Mouse (Mus musculus) frontal cortex, adult 2 months (tissue): Measurements from ENCODE around the gene Crybb1. TPM values are rescaled to one million over a fixed set of nuclear protein-coding genes. Genes with fewer than 3 reads are reported as not detected.

Experiments
- DNase-seq, 2 experiments: peaks; one replicate each; pipeline ENCODE4 v3.0.0; 2022; ENCODE audit warnings: low spot score in 1 of 2; ENCODE audit errors: extremely low spot score in 1 of 2
- polyA plus RNA-seq: library from polyadenylated mRNA; depleted of rRNA; stranded (reverse); fragments of >200 nt; gene quantifications from 2 replicates; pipeline ENCODE4 v1.2.3, GENCODE M21; 2012; rRNA removed

The Crybb1 gene
- 6.6 and 7.2 TPM in 2 replicates for polyA plus RNA-seq

DNA sequence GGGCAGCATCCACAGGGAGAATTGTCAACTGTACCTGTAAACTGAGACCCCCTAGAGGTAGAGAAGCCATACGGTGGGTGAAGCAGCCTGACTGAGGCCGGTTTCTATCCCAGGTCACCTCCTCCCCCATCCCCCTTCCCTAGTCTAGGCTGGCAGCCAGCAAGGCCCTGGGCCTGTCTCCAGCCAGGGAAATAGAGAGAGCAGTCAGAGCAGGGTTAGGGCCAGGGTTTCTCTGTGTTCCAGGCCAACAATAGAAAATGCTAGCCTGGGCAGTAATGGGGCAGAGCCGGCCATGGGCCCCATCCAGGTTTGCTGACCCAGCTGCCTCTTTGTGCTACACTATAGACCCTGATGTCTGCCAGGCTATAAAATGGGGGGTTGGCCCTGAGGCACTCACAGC lies at the start of gene Crybb1:
Gene Crybb1, plus strand, starts transcription at position 390 of the 400 bp plus-strand sequence.
- DNase-seq: peak; percentile 57 to 72

- no peak for DNase-seq
Measured at GRCm38 (mm10) chr5:112206543-112207255, 48.9 kb upstream of the Crybb1 start.

GRCm38 (mm10) chr5:112208321-112208720 lies 47.3 kb upstream of the Crybb1 start:
- DNase-seq: no peak

GRCm38 (mm10) chr5:112210104-112210503 lies 45.5 kb upstream of the Crybb1 start:
- DNase-seq: peak in 1 of 2 experiments; percentile 69

DNA sequence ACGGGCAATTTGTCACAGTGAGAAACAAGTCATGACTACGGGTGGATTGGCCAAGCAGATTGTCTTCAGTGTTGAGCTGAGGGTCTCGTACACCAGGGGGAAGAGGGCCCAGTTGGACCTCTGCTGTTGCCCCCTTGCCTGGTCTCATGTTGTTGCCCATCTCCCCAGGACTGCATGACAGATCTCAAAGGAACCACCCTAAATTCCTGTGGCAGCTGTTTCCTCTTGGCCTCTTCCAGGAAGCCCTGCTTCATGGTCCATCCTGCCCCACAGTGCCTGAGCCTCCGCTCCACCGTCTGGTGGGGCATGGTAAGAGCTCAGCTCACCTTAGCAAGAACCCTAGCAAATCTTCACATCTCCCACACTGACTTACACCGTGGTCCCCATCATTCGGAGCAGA lies 43.7 kb upstream of the Crybb1 start:
- no peak for DNase-seq

- DNase-seq: no peak
Measured at GRCm38 (mm10) chr5:112212711-112213264, 42.8 kb upstream of the Crybb1 start.

DNA sequence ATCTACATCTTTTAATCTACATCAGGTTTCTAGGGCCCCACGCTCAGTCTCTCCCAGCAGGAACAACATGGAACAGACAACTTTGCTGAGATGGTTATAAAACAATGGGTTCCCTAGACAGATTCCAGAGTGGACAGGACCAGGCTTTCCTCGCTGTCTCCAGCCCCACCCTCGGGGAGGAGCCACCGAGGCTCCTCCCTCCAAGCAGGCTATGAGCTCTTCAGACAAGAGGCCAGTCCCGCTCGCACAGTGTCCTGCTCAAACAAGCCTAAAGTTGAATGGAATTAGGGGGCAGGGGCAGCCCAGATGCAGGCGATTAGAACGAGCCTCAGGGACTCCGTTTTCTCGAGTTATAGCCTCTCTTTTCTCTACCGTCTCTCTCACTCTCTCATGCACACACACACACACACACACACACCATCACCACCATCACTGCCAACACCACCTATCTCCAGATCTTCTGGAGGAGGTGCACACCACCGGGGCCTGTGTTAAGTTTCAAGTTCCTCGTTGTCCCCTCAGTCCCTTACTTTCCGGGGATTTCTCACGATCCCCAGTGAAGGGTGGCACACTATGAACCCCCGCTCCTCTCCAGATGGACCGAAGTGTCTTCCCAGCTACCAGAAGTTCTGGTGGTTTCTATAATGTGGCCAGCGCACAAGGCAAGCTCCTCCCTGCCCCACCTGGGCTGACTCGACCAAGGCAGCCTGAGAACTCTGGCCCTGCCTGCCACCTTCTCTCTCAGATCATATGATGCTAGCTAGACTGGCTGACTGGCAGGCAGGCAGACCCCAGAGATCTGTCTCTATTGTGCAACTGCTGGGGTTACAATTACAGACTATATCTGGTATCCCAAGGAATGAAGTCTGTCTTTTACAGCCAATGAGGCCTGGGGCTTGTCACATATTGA lies 42.0 kb upstream of the Crybb1 start:
- peak in 1 of 2 experiments; percentile 47 for DNase-seq

DNA sequence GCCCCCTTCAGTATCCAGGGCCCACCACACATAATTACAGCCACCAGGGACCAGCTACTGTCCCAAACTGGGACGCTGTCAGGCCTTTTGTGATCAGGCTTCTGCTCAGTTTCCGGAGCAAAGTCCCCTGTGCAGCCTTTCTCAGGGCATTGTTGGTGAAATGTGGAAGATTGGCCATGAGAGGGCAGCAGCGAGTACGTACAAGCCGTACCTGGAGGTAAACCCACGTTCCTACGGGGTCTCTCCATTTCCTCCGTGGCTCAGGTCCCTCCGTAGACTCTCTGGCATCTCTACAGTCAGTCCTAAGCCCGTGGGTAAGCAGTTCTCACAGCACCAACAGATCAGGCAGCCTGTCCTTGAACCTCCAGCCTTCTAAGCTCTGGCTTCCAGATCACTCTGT lies 41.2 kb upstream of the Crybb1 start:
- DNase-seq: peak in 1 of 2 experiments; percentile 85

GRCm38 (mm10) chr5:112215291-112215751 lies 40.3 kb upstream of the Crybb1 start:
- DNase-seq: peak in 1 of 2 experiments; percentile 72

- DNase-seq: peak in 1 of 2 experiments; percentile 66
Measured at GRCm38 (mm10) chr5:112215801-112216251, 39.8 kb upstream of the Crybb1 start.

DNA sequence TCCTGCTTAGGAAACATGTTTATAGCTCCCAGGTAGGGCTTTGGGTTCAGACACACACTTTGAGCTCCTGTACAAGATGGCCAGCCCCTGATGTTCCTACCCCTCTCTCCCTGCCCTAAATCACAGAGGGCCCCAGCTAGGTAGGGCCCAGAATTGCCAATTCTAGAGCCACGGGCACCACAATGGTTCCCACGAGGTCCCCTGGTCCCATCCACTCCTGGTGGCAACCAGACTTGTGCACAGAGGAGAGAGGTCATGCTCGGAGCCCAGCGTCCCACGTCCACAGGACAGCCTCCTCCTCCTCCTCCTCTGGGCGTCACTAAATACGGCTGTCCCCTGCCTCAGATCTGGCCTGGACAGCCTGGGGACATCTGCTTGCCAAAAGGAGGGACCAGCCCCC lies 39.3 kb upstream of the Crybb1 start:
- no peak for DNase-seq

DNA sequence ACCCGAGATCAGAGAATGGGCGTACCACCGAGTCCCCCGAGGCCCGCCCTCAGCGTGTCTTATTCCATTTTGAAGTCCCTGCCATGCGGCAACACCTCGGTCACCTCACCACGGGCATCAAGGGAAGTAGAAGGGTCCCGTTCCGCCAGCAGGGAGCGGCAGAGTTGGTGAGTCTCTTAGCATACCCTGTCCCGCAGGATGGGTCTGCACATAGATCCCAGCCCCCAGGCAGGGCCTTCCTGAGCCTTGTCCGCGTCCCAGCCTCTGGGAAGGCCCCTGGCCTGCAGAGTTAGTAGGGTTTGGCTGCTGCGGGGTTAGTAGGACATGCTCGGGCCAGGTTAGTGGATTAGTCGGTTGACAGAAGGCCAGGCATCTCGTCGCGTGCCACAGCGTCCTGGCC lies 38.6 kb upstream of the Crybb1 start:
- no peak for DNase-seq

DNA sequence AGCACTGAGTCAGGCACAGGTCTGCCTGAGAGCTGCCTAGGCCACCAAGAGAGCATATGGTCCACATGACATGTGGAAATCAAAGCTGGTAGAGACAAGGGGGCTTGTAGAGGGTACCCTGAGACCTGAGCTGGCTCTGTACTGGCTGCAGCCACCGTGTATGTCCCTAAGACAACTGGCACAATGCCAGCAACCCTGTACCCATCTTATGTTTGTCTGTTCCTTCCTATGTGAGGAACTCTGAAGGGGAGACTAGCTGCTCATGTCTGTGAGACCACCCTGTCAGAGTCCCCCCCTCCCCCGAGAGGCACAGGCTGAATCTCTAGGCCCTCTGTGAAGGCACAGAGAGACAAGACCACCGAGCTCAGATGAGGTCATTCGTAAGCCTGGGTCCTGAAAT lies 36.9 kb upstream of the Crybb1 start:
- no peak for DNase-seq

DNA sequence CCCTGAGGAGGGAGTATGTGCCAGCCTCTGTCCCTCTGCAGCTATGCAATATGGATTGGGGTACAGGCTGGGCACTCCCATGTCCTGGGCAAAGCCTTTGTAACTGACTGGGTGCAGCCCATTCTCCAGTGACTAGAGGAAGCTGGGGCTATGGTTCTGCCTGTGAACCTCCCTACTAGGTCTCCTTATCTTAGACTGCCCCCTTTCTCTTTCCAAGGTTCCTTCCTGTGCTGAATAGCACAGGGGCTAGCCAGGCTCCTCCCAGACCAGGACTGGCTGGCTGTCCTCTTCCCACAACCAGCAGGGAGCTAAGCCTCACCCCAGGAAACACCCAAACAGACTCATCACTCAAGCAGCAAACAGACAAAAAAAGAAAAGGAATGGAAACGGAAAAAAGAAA lies 36.2 kb upstream of the Crybb1 start:
- DNase-seq: no peak

DNA sequence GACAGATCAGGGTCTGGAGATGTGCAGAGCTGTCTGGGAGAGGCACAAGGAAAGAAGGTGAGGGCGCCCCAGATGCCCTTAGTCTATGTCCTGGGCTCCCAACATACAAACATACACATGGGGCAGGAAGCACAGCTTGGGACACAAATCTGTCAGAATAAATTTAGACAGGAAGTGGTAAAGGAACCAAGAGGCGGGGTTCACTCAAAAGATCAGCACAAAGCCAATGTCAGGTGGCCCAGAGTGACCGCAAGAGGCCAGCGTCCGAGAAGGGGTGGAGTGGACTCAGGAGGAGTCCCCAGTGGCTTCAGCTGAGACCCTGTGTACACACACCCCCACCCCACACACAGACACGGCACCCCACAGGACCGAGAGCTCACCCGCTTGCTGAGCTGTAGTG lies 35.4 kb upstream of the Crybb1 start:
- DNase-seq: no peak

GRCm38 (mm10) chr5:112225591-112225990 lies 30.0 kb upstream of the Crybb1 start:
- no peak for DNase-seq

- peak in 1 of 2 experiments; percentile 71 for DNase-seq
Measured at GRCm38 (mm10) chr5:112227354-112227753, 28.3 kb upstream of the Crybb1 start.

DNA sequence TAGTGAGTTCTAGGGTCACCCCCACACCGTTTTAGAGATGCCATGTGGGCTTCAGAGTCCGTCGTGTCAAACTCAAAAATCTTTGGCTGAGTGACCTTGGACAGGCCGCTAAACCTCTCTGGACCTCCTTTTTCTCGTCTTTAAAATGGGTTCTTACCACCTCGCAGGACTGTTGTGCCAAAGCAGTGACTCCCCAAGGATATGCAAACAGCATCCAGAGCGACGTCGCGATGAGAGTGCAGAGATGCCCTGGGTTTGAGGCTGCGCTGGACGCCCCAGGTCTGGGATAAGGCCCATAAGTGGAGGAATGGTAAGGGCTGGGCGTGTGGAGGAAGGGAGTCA lies 27.7 kb upstream of the Crybb1 start:
- no peak for DNase-seq

- DNase-seq: peak in 1 of 2 experiments; percentile 75
Measured at GRCm38 (mm10) chr5:112228240-112229076, 27.2 kb upstream of the Crybb1 start.

DNA sequence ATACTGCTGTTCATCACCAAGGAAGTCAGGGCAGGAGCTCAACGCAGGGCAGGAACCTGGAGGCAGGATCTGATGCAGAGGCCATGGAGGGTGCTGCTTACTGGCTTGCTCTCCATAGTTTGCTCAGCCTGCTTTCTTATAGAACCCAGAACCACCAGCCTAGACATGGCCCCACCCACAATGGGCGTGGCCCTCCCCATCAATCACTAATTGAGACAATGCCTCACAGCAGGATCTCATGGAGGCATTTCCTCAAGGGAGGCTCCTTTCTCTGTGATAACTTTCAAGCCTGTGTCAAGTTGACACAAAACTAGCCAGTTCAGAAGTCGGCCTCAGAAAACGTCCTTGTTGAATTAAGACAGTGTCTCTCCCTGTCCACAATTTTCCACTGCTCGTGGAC lies 19.8 kb upstream of the Crybb1 start:
- DNase-seq: no peak
